Mouse (Mus musculus) heart, postnatal 36 days (tissue): Measurements from ENCODE around the gene Trak2. TPM values are rescaled to one million over a fixed set of nuclear protein-coding genes. Genes with fewer than 3 reads are reported as not detected.
"Not testable (repeated sequence)": the region's sequence is repeated elsewhere in the genome, so short reads cannot be mapped to it uniquely, and the experiment has no call there.

ENCODE experiments used
- DNase-seq, 2 experiments: peaks; one replicate each; pipeline ENCODE4 v3.0.0; 2021 to 2022
- intact Hi-C: fragments of 180-260 bp; cut with DNase I; formaldehyde crosslinking; loops from one replicate; pipeline ENCODE4 v1.15.1; 2025
- total RNA-seq, 2 experiments: library from RNA; stranded (reverse); gene quantifications; 2 replicates each; pipeline ENCODE4 v1.2.3; 2021

Gene Trak2
- total RNA-seq, 2 experiments from 2014 or later, result 165 to 186 TPM

DNA sequence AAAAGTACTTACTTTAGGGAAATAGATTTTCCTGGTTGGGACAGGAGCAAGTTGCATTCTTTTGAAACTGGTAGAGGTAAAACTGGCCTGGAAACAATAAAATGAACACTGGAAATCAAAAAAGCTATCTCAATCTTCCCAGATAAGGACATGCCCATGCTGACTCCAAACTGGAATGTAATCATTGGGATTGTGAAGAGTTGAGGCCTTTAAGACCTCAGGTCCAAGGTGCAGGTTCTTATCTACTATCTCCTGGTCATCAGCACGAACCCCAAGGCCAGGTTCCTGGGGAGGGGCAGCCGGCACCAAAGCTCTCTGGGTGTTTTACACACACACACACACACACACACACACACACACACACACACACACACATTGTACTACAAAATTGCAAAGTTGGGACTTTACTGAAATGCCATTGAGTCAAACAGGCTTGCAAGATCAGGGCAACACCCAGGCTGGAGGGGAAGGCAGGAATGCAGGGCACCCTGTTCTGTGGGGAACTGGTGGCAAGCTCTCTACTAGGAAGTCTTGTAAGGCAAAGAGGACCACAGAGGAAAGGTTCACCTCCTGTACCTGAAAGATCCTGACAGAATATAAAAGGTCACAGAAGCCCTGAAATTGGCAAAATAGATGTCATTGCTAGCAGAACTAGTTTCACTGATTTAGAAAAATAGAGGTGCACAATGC lies 81.6 kb downstream of the Trak2 start:
- intact Hi-C loops, DNase-seq: not testable (repeated sequence)

DNA sequence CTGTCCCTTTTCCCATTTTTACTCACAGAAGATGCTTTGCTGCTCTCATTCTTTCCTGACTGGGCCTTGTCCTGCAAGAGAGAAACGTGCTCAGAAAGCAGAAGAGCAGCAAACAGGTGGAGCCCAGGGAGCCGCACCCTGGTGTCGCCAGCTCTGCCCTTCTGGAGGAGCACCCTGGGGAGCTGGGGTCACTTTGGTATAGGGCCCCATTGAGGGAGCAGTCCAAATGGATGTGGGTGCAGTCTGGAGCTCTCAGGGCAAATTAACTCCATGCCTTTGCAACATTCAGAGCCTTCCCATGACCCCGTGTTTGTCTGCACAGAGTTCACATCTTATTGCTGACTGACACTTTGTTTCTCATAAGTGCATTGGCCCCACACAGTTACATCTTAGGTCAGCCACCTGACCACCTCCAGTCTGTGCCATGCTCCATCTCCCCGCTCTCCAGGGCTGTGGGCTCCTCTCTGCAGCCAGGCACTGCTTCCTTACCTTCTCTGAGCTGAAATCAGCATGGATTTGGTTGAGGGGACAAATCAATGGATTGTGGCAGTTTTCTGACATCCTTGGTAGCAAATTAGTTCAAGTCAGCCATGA lies 82.4 kb downstream of the Trak2 start:
- intact Hi-C loops, result not testable (repeated sequence)

DNA sequence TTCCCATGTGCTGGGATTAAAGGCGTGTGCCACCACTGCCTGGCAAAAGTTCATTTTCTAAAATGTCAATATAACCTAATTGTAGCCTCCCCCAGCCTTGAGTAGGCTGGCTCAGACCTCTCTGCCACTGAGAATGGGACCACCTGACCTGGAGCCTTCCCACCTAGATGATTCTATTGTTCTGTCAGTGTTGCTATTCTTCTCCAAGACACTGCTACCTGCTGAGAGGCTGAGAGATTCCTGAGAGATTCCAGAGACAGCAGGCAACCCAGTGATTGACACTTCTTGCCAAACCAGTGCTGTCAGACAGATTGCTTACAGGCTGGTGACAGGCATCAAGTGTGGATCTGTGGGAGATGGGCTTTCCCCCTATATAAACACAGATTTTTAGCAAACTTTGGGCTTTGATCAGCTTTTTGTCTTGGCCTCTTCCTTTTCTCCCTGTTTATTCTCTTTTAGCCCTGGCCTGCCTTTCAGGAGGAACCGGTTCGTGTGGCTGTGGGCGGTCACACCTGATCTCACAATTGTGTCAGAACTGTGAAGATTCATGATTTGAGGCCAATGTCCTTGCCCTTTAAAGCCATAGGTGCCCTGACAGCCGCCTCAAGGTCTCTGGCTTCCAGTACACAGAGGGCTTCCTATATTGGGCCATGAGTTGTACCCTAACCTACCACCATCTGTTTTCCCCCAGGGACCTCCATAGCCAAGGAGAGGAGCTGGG lies 83.2 kb downstream of the Trak2 start:
- intact Hi-C loops, result no loop called here

More for the DNA sequence above, 82.4 kb downstream of the Trak2 start:
- not testable (repeated sequence) for DNase-seq

DNA sequence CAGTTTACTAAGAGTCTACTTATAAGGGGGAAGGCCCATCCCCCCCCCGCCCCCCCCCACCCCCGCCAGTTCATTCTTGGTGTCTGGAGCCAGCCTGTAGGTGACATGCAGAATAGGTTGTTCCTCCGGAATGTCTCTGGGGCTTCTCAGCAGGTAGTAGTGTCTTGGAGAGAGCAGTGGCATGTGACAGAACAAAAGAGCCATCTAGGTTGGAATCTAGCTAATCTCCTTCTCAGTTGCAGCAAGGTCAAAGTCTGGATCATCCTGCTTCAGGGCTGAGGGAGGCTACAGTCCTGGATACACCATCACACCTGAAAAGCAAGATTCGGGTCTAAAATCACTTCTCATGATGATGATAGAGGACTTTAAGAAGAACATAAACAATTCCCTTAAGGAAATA lies 87.6 kb downstream of the Trak2 start:
- intact Hi-C loops, result no loop called here
- no peak for DNase-seq

More for the DNA sequence above, 83.2 kb downstream of the Trak2 start:
- no peak for DNase-seq

DNA sequence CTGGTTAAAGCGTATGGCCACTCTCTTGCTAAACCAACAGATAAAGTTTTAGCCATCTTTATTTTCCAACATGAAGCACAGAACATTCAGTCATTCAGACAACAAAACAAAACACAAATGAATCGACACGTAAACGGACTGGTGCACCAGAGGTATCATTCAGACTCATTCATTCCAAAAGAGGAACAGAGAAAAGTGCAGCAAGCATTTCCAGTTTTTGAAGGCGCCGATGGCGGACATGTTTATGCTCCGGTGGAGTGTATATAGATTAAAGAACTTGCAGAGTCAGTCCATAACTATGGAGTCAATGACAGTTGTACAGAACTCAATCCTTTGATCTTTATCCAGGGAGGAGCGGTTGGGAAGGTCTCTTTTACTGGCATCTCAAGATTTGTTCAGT lies 90.0 kb downstream of the Trak2 start:
- intact Hi-C loops, DNase-seq: not testable (repeated sequence)

DNA sequence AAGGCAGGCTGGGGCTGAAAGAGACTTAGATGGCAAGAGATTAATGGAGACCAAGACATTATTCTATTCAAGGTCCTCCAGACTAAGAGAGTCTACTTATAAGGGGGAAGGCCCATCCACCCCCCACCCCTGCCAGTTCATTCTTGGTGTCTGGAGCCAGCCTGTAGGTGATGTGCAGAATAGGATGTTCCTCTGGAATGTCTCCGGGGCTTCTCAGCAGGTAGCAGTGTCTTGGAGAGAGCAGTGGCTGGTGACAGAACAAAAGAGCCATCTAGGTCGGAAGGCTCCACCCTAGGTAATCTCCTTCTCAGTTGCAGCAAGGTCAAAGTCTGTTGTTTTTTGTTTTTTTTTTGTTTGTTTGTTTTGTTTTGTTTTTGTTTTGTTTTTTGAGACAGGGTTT lies 93.9 kb downstream of the Trak2 start:
- DNase-seq, intact Hi-C loops: not testable (repeated sequence)

DNA sequence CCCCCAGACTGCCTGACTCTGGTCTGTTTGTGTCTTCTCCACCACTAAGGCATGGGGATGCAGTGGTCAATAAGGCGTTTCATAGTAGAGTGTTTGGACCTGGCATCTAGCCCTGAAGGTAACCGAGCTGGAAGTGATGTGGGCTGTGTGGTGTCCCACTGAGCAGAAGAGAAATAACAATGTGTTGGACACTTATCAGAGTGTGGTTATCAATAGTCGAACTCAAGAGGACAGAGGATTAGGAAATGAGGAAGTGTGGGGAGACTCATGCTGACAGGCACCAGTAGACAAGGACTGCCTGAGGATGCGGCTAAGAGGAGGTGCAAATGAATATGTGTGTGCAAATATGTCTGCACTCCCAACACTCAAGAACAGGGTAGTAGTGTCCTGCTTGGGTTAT lies 96.7 kb downstream of the Trak2 start:
- intact Hi-C loops, DNase-seq: not testable (repeated sequence)

DNA sequence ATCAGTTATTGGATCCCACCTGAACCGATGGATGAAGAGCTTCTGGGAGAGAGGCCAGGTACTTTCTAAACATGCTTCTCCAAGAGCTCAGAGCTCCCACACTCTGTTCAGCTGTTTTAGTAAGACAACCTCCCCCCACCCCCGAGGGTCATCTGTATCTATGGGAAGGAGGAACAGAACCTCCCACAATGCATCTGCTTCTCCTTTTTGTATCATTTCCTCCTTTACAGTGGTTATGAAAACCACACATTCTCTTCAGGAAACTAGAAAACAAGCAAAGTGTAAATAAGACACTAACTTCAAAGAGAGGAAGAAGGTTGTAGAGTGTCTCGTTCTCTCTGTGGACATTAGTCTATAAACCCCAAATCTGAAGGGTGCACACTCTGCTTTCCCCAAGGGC lies 112.6 kb downstream of the Trak2 start:
- not testable (repeated sequence) for DNase-seq
- intact Hi-C loops, result loop anchor here (5.0 kb wide), 1 partner anchor 188 kb away; no protein-coding TSS in a partner anchor

DNA sequence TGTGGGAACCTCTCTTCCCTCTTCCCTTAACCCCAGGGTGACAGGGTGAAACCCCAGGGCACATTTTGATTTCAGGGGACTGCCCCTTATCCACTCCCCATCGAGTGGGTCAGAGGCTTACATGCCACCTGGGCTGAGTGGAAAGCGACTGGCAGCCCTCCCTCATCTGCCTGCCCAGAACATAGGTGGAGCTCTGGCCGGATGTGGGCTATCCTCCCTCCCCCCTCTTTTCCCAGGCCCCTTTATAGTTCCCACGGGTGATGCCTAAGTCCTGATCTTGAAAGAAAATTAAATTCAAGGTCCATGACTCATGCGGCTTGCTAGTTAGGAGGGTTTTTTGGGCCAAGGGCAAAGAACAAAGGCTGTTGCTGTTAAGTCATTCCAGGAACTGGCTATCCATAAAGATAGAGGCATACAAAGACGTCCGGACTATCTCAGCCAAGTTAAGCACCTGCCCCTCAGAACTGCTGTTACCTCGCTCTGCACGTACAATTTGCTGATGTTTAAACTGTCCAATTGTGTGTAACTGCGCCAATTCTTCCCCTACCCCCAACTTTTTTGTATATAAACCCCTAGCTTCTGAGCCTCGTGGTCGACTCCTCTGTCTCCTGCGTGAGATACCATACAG lies 113.4 kb downstream of the Trak2 start:
- intact Hi-C loops, result loop anchor here (5.0 kb wide), 2 partner anchors 188 to 198 kb away; no protein-coding TSS in a partner anchor

DNA sequence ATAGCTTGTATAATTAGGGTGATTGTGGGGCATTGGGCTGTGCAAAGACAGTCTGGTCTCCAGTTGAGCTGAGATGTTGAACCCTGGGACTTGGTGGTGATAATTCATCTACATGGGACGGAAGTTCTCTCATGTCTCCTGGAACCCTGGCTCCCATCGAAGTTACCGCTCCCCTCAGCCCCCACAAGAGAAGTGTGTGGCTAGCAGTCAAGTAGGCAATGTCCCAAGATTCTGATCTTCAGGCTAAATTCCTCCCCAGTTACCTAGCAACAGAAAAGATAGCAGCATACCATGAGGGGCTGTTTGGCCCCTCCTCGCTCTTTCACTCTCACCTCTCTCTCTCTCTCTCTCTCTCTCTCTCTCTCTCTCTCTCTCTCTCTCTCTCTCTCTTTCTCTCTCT lies 114.1 kb downstream of the Trak2 start:
- intact Hi-C loops, result loop anchor here (5.0 kb wide), 1 partner anchor 197 kb away; no protein-coding TSS in a partner anchor
- not testable (repeated sequence) for DNase-seq

More for the DNA sequence above, 113.4 kb downstream of the Trak2 start:
- DNase-seq, result not testable (repeated sequence)

DNA sequence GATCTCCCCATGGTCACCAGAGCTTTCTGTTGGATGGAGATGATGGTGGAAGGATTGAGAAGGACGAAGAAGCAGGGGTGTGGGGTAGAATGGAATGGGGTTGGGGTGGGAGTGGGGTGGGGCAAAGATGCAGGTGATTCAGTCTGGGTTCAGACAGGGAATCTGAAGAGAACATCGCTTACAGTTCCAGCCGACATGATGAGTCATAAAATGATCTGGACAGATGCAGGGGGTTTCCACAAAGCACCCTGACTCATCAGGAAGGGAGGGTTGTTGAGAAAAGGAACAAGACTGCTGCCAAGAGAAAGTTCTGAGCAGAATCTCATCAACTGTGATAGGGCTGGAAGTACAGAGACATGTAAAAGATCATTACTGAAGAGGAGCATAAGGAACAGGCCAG lies 116.4 kb downstream of the Trak2 start:
- DNase-seq, result not testable (repeated sequence)
- intact Hi-C loops, result loop anchor here (5.0 kb wide), 1 partner anchor 195 kb away; no protein-coding TSS in a partner anchor

Other genes with a start within 250 kb of the Trak2 start
- 10 to 100 TPM in 1 of 2 experiments, 1 to 10 TPM in 1; 6.8 to 10.1 TPM for gene Casp8, start 178.1 kb downstream of the Trak2 start, total RNA-seq
- 10 to 100 TPM; 70.2 to 70.6 TPM for gene Stradb, start 92 bp upstream of the Trak2 start, total RNA-seq
- not detected for gene C2cd6, start 121.5 kb upstream of the Trak2 start, total RNA-seq
- gene Tmem237, start 147.0 kb upstream of the Trak2 start, total RNA-seq, result 1 to 10 TPM; 3.6 to 4.4 TPM
- under 1 TPM in 1 of 2 experiments, not detected in 1; 0.08 TPM for gene Mpp4, start 190.0 kb upstream of the Trak2 start, total RNA-seq